Mouse (Mus musculus) forebrain, embryonic 11.5 days (tissue): ENCODE results near the gene Phb2. TPM values are rescaled to one million over a fixed set of nuclear protein-coding genes. Genes with fewer than 3 reads are reported as not detected.

ENCODE experiments used
- ATAC-seq: fragments of 200-750 bp; cut with Nextera tagmentation; replicated peaks from 2 replicates; pipeline ENCODE4 v1.8.0; 2017; ENCODE audit warnings: moderate TSS enrichment; ENCODE audit not compliant: low FRiP score
- DNase-seq: peaks from one replicate; pipeline ENCODE4 v3.0.0-alpha.2; 2017; ENCODE audit warnings: low spot score
- H3K27ac ChIP-seq: fragments of 300-500 bp; sonication (generic); 2 replicates; pipeline ENCODE4 v1.5.1; 2014; ENCODE audit warnings: low read depth, low read length
- H3K27me3 ChIP-seq: fragments of 300-500 bp; sonication (generic); 2 replicates; pipeline ENCODE4 v1.6.1; 2014; ENCODE audit warnings: mild to moderate bottlenecking, low read length, mixed read lengths; ENCODE audit not compliant: control insufficient read depth, insufficient read depth
- H3K36me3 ChIP-seq: fragments of 300-500 bp; sonication (generic); 2 replicates; pipeline ENCODE4 v1.6.1; 2014; ENCODE audit warnings: mild to moderate bottlenecking, low read length, moderate library complexity, mixed read lengths; ENCODE audit not compliant: control insufficient read depth, insufficient read depth
- H3K4me1 ChIP-seq: fragments of 300-500 bp; sonication (generic); replicated peaks from 2 replicates; pipeline ENCODE4 v1.6.1; 2014; ENCODE audit warnings: low read length, mixed read lengths; ENCODE audit not compliant: control insufficient read depth, insufficient read depth
- H3K4me2 ChIP-seq: fragments of 300-500 bp; sonication (generic); 2 replicates; pipeline ENCODE4 v1.6.1; 2014; ENCODE audit warnings: low read depth, mild to moderate bottlenecking, low read length, moderate library complexity, mixed read lengths; ENCODE audit not compliant: severe bottlenecking
- H3K4me3 ChIP-seq: fragments of 300-500 bp; sonication (generic); 2 replicates; pipeline ENCODE4 v1.5.1; 2014; ENCODE audit warnings: low read depth, low read length
- H3K9ac ChIP-seq: fragments of 300-500 bp; sonication (generic); 2 replicates; pipeline ENCODE4 v1.6.1; 2014; ENCODE audit warnings: low read length
- H3K9me3 ChIP-seq: fragments of 300-500 bp; sonication (generic); 2 replicates; pipeline ENCODE4 v1.6.1; 2016; ENCODE audit warnings: low read length, mixed read lengths; ENCODE audit not compliant: control insufficient read depth
- WGBS: fragments of 180-500 bp; shearing (Covaris S2); extraction: QIAGEN DNeasy Blood & Tissue Kit; methylation state at CpG from one replicate; pipeline ENCODE4 v1.1.7; 2014; 5-methylcytosine and 5-hydroxymethylcytosine counted together
- polyA plus RNA-seq: library from polyadenylated mRNA; unstranded; fragments of >200 nt; fragmentation: Nextera tagmentation; extraction: Ambion mirVana; gene quantifications from 2 replicates; pipeline ENCODE4 v1.2.1, GENCODE M21; 2014

Gene Phb2
- polyA plus RNA-seq, 1 experiment from 2014 or later: 376 TPM

DNA sequence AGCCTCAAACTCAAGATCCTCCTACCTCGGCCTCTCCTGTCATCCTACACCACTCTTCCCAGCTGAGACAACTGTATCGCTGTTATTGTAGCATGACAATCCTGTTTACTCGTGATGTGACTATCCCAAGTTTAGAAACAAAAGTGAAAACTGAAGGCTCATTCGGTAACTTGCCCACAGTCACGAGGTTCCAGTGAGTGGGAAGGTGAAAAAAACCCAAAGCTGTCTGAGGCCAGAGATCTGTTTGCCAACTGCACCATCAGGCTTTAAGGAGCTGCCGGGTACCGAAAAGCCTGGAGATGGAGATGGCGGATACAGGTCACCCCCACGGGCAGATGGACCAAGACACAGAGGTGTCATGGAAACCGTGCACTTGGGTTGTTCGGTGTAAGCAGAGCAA, 24.9 kb downstream of the Phb2 start:
- H3K4me3 ChIP-seq: no peak overlapping the region
- no peak overlapping the region for H3K9ac ChIP-seq
- no peak for ATAC-seq
- H3K9me3 ChIP-seq: no peaks in the 10 kb centered on the region
- no peak overlapping the region for H3K4me2 ChIP-seq
- H3K36me3 ChIP-seq: no peaks in the 10 kb centered on the region
- H3K27ac ChIP-seq: no peak overlapping the region
- peaks cover 5% of the 10 kb centered on the region; the same call in 1 of the 2 replicates for H3K4me1 ChIP-seq
- DNase-seq: no peak
- 91% methylated on average over 11 of the region's 11 CpGs for WGBS
- H3K27me3 ChIP-seq: no peaks in the 10 kb centered on the region

DNA sequence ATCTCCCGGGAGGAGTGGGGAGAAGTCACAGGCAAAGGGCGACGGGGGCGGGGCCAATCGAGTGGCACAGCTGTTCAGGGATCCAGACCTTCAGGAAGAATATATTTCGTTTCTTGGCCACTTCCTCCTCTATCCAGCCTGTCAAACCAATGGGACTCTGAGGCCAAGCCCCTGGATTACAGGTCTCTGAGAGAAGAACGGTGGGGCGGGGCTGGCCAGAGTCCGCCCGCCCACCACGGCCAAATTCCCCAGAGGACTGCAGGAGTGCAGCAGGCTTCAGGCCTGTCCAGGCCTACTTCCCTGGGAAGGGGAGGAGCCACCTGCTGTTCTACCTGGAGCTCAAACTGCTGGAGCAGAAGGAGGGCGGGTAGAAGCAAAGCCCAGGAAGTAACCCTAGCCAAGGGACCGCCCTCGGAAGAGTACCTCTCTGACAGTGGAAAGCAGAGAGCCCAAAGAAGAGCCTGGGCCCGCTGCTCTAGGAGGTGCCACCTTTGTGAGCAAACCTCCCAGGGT, 26.4 kb downstream of the Phb2 start, which contains the start of gene Ptpn6:
TSS of gene Ptpn6 (minus strand) at position 204 of the 513 bp plus-strand sequence.
- H3K27ac ChIP-seq: no peak within 1 kb of the TSS
- 23% methylated on average over 15 of the region's 15 CpGs for WGBS
- H3K9ac ChIP-seq: no peak within 1 kb of the TSS
- H3K27me3 ChIP-seq: no peaks in the 10 kb centered on the region
- no peak within 1 kb of the TSS for H3K4me2 ChIP-seq
- H3K4me3 ChIP-seq: no peak within 1 kb of the TSS
- peaks cover 6% of the 10 kb centered on the region; the same call in 1 of the 2 replicates for H3K4me1 ChIP-seq
- no peak for DNase-seq
- no peaks in the 10 kb centered on the region for H3K9me3 ChIP-seq
- no peak for ATAC-seq
- peaks cover 4% of the 10 kb centered on the region for H3K36me3 ChIP-seq

DNA sequence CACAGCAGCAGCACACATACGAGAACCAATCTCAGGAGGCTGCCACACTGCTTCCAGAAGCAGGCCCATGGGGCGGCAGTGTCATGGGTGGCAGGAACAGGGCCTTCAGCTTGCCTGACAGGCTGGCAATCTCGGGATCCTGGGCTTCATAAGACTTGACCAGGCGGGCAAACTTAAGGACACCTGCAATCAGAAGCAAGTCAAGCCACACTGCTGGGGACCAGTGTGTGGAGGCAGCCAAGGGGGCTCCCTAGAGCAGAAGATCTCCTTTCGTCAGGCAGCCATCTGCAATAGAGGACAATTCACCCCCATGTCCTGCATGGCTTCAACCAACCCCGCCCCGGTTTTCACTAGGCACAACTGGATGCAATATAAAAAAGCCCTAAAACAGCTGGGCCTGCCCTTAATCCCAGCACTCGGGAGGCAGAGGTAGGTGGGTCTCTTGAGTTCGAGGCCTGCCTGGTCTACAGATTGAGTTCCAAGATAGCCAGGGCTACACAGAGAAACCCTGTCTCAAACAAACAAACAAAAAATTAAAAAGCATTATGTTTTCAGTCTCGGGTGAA, 27.2 kb downstream of the Phb2 start:
- no peak overlapping the region for H3K4me3 ChIP-seq
- H3K4me1 ChIP-seq: peaks cover 6% of the 10 kb centered on the region; the same call in 1 of the 2 replicates
- H3K9ac ChIP-seq: no peak overlapping the region
- ATAC-seq (no peak), DNase-seq (no peak)
- H3K27me3 ChIP-seq: no peaks in the 10 kb centered on the region
- no peak overlapping the region for H3K4me2 ChIP-seq
- WGBS: 88% methylated on average over 10 of the region's 10 CpGs
- no peaks in the 10 kb centered on the region for H3K9me3 ChIP-seq
- peaks cover 4% of the 10 kb centered on the region for H3K36me3 ChIP-seq
- no peak overlapping the region for H3K27ac ChIP-seq

DNA sequence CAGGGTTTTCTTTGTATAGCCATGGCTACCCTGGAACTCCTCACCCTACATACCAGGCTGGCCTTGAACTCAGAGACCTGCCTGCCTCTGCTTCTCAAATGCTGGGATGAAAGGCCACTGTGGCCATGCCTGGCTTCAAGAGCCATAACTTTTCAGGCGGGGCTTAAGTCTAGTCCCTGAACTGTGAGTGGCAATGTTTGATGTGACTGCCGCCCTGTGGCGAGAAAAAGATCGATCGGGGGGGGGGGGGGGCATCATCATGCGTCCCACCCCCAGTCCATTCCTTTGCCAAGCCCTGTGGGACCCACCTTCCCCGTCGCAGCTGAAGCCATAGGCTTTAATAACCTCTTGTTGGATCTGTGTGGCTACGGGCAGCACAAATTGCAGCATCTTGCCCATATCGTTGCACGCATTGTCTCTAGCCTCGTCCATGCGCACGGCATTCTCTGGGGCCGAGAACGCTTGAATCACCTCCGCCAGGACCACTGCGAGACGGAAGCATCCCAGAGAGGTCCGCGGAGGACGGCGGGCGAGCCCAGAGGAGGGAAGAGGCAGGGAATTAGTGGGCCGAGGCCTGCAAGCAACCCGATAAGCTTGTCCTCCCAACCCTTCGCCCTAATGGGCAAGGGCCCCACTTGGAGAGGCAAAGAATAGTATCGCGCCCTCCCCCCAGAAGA, 28.2 kb downstream of the Phb2 start:
- peak; percentile 37 for ATAC-seq
- peaks cover 8% of the 10 kb centered on the region; the same call in 1 of the 2 replicates for H3K4me1 ChIP-seq
- under 1% methylated on average over 29 of the region's 29 CpGs for WGBS

DNA sequence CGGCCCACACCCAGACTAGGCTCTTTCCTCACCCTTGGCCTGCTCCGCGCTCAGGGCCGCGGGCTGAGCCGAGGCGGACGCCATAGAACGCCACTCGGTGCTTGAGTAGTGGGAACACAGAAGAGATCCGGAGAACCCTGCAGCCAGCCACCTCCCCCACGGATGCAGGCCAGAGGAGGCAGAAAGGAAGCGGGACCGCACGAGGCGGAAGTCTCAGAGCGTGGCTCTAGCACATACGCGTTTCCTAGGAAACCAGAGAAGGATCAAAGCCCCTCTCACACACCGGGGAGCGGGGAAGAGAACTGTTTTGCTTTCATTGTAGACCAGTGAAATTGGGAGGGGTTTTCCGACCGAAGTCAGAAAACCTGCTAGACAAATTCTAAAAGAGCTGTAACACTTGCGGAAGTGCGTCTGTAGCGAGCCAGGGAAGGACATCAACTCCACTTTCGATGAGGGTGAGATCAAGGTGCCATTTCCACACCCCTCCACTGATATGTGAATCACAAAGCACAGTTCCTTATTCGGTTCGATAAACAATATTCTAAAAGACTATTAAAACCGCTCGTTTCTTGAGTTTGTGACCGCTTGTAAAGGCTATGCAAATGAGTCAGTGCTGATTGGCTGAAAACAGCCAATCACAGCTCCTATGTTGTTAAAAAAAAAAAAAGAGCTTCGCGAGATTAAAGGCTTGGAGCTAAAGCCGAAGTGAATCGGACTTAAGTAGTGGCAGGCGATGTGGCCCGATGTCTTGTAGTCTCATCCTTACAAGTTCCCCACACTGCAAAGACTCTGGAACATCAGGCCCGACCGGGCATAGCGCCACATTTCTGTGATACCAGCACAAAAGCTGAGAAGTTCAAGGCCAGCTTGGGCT, 29.0 kb downstream of the Phb2 start, which contains the start of gene Grcc10:
TSS of gene Grcc10 (minus strand) at position 487 of the 874 bp plus-strand sequence.
- H3K4me1 ChIP-seq: peaks cover 11% of the 10 kb centered on the region

More for the DNA sequence above, 28.2 kb downstream of the Phb2 start:
- DNase-seq: no peak
- peak overlapping the region; percentile 81 for H3K4me2 ChIP-seq
- peak overlapping the region; percentile 51 for H3K4me3 ChIP-seq
- peaks cover 9% of the 10 kb centered on the region for H3K36me3 ChIP-seq
- H3K27ac ChIP-seq: peak overlapping the region; percentile 99
- H3K9me3 ChIP-seq: no peaks in the 10 kb centered on the region
- H3K9ac ChIP-seq: peak overlapping the region; percentile 94
- no peaks in the 10 kb centered on the region for H3K27me3 ChIP-seq

DNA sequence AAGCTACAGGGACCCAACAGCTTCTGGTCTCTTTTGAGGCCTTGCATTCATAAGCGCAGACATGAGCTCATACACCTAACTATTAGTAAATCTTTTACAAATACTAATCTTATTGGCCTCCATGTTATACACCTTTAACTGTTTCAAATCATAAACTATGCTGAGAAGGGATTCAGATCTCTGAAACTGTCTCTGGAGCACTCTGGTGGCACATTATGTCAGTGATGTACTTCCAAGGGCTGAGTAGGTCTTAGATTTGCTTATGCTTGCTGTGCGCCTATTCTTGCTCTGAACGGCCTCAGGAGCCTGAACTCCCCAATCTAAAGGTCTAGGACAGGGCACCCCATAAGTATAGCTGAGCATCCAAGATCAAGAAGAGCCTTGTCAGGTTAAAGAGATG, 29.7 kb downstream of the Phb2 start:
- Histone ChIP-seq H3K4me1 (peaks cover 18% of the 10 kb centered on the region), H3K27me3 (no peaks in the 10 kb centered on the region), H3K9me3 (no peaks in the 10 kb centered on the region), H3K27ac (peak overlapping the region; percentile 99), H3K4me3 (peak overlapping the region; percentile 51), H3K36me3 (peaks cover 9% of the 10 kb centered on the region), H3K9ac (peak overlapping the region; percentile 94), H3K4me2 (peak overlapping the region; percentile 81)
- DNase-seq (no peak), ATAC-seq (no peak)
- 67% methylated on average over 3 of the region's 3 CpGs for WGBS

More for the DNA sequence above, 29.0 kb downstream of the Phb2 start, which contains the start of gene Grcc10:
- Histone ChIP-seq H3K27me3 (no peaks in the 10 kb centered on the region), H3K4me3 (peak within 1 kb of the TSS; percentile 51), H3K36me3 (peaks cover 9% of the 10 kb centered on the region), H3K27ac (peak within 1 kb of the TSS; percentile 99), H3K9ac (peak within 1 kb of the TSS; percentile 94), H3K9me3 (no peaks in the 10 kb centered on the region), H3K4me2 (peak within 1 kb of the TSS; percentile 81)
- WGBS: under 1% methylated on average over 41 of the region's 41 CpGs
- peak; percentile 95 for DNase-seq
- ATAC-seq: peak; percentile 86

DNA sequence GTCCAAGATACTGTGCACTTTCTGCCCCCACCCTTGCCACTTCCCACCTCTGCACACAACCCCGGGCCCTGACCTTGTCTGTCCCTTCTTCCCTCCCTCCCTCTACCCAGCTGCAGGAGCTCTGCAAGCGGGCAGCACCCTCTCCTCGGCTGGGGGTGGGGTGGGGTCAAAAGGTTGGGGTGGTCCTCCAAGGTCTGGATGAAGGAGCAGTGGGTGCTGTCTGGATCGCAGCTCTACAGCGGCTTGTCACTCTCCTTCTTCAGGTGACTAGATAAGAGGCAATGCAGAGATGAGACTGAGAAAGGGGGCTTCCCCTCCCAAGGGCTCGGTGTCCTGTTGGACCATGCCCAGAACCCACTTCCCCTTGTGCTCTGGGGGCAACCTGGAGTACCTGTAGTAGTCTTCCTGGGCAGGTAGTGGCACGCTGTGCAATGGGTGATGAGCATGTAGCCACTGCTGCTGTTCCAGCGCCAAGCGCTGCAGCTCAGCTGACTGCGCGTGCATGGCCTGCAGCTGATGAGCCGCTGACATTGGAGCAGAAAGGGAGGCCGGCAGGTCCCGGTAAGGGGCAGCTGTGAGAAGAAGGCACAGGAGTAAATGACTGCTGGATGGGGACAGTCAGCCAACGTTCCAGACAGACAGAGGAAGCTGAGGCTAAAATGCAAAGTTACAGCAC, 30.8 kb downstream of the Phb2 start:
- Histone ChIP-seq H3K4me1 (peaks cover 18% of the 10 kb centered on the region), H3K4me3 (no peak overlapping the region), H3K4me2 (no peak overlapping the region), H3K9ac (no peak overlapping the region), H3K27ac (no peak overlapping the region), H3K27me3 (no peaks in the 10 kb centered on the region), H3K36me3 (peaks cover 11% of the 10 kb centered on the region), H3K9me3 (no peaks in the 10 kb centered on the region)
- 96% methylated on average over 15 of the region's 15 CpGs for WGBS
- DNase-seq: no peak
- ATAC-seq: no peak

DNA sequence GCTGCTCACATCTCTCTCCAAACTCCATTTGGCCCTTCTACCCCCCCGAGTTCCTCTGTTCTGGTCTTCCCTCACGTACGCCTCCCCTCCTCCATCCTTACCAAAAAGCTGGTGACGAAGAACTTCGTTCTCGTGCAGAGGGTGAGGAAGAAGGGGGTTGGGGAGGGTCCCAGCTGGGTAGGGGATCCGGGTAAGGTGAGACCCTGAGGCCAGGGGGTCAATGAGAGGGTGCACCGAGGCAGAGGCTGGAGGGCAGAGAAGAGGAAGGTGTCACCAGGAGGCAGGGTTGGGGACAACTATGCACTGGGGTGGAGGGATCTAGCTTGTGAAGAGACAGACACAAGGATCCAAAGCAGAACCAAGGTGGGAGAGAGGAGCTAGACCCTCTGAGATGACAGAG, 31.5 kb downstream of the Phb2 start:
- no peaks in the 10 kb centered on the region for H3K27me3 ChIP-seq
- ATAC-seq: no peak
- H3K36me3 ChIP-seq: peaks cover 11% of the 10 kb centered on the region
- no peak overlapping the region for H3K4me2 ChIP-seq
- 92% methylated on average over 8 of the region's 8 CpGs for WGBS
- no peak overlapping the region for H3K9ac ChIP-seq
- H3K9me3 ChIP-seq: no peaks in the 10 kb centered on the region
- peaks cover 18% of the 10 kb centered on the region for H3K4me1 ChIP-seq
- H3K27ac ChIP-seq: no peak overlapping the region
- H3K4me3 ChIP-seq: no peak overlapping the region
- DNase-seq: no peak
